Mouse (Mus musculus): ENCODE data around the gene Pank4. TPM values are rescaled to one million over a fixed set of nuclear protein-coding genes. Genes with fewer than 3 reads are reported as not detected.

Gene Pank4
- polyA plus RNA-seq, 1 experiment from 2014 or later: 48.4 TPM

GRCm38 (mm10) chr4:155014244-155014643 is 50.3 kb downstream of the Pank4 start:
- no peak overlapping the region for H3K9ac ChIP-seq (ENCODE audit: low read length)
- H3K9me3 ChIP-seq (ENCODE audit: control insufficient read depth, low read length): no peaks in the 10 kb centered on the region
- ATAC-seq (ENCODE audit: low read depth): no peak
- 50% methylated on average over 14 of the region's 14 CpGs for WGBS
- no peak overlapping the region for H3K4me2 ChIP-seq (ENCODE audit: low read depth, low read length)
- no peak overlapping the region for H3K4me3 ChIP-seq (ENCODE audit: low read length)
- no peaks in the 10 kb centered on the region for H3K36me3 ChIP-seq (ENCODE audit: control insufficient read depth, insufficient read depth, low read length)
- peaks cover 6% of the 10 kb centered on the region for H3K4me1 ChIP-seq (replicated peaks; ENCODE audit: control insufficient read depth, insufficient read depth, low read length)
- H3K27me3 ChIP-seq (ENCODE audit: control insufficient read depth, insufficient read depth, low read depth, low read length): no peaks in the 10 kb centered on the region
- H3K27ac ChIP-seq (ENCODE audit: low read length): no peak overlapping the region

GRCm38 (mm10) chr4:155014791-155015190 is 50.9 kb downstream of the Pank4 start:
- no peak overlapping the region for H3K27ac ChIP-seq (ENCODE audit: low read length)
- no peak for ATAC-seq (ENCODE audit: low read depth)
- no peaks in the 10 kb centered on the region for H3K36me3 ChIP-seq (ENCODE audit: control insufficient read depth, insufficient read depth, low read length)
- peaks cover 8% of the 10 kb centered on the region for H3K4me1 ChIP-seq (replicated peaks; ENCODE audit: control insufficient read depth, insufficient read depth, low read length)
- no peak overlapping the region for H3K4me2 ChIP-seq (ENCODE audit: low read depth, low read length)
- H3K27me3 ChIP-seq (ENCODE audit: control insufficient read depth, insufficient read depth, low read depth, low read length): no peaks in the 10 kb centered on the region
- 62% methylated on average over 12 of the region's 12 CpGs for WGBS
- no peaks in the 10 kb centered on the region for H3K9me3 ChIP-seq (ENCODE audit: control insufficient read depth, low read length)
- no peak overlapping the region for H3K9ac ChIP-seq (ENCODE audit: low read length)
- H3K4me3 ChIP-seq (ENCODE audit: low read length): no peak overlapping the region

- WGBS: 58% methylated on average over 4 of the region's 4 CpGs
- no peaks in the 10 kb centered on the region for H3K36me3 ChIP-seq (ENCODE audit: control insufficient read depth, insufficient read depth, low read length)
- H3K27ac ChIP-seq (ENCODE audit: low read length): no peak overlapping the region
- H3K9me3 ChIP-seq (ENCODE audit: control insufficient read depth, low read length): no peaks in the 10 kb centered on the region
- no peak for ATAC-seq (ENCODE audit: low read depth)
- peaks cover 15% of the 10 kb centered on the region for H3K4me1 ChIP-seq (replicated peaks; ENCODE audit: control insufficient read depth, insufficient read depth, low read length)
- no peak overlapping the region for H3K4me2 ChIP-seq (ENCODE audit: low read depth, low read length)
- H3K9ac ChIP-seq (ENCODE audit: low read length): no peak overlapping the region
- H3K4me3 ChIP-seq (ENCODE audit: low read length): no peak overlapping the region
- H3K27me3 ChIP-seq (ENCODE audit: control insufficient read depth, insufficient read depth, low read depth, low read length): no peaks in the 10 kb centered on the region
Observed at GRCm38 (mm10) chr4:155015550-155015949, 51.6 kb downstream of the Pank4 start.

- no peaks in the 10 kb centered on the region for H3K27me3 ChIP-seq (ENCODE audit: control insufficient read depth, insufficient read depth, low read depth, low read length)
Observed at GRCm38 (mm10) chr4:155016807-155017206, 52.9 kb downstream of the Pank4 start.

GRCm38 (mm10) chr4:155017253-155017878 is 53.4 kb downstream of the Pank4 start:
- Histone ChIP-seq H3K4me1 (replicated peaks; ENCODE audit: control insufficient read depth, insufficient read depth, low read length) (peaks cover 19% of the 10 kb centered on the region), H3K9me3 (ENCODE audit: control insufficient read depth, low read length) (no peaks in the 10 kb centered on the region), H3K4me2 (ENCODE audit: low read depth, low read length) (no peak overlapping the region), H3K27me3 (ENCODE audit: control insufficient read depth, insufficient read depth, low read depth, low read length) (no peaks in the 10 kb centered on the region), H3K4me3 (ENCODE audit: low read length) (no peak overlapping the region), H3K27ac (ENCODE audit: low read length) (no peak overlapping the region), H3K36me3 (ENCODE audit: control insufficient read depth, insufficient read depth, low read length) (no peaks in the 10 kb centered on the region), H3K9ac (ENCODE audit: low read length) (no peak overlapping the region)
- ATAC-seq (ENCODE audit: low read depth): no peak
- WGBS: 53% methylated on average over 11 of the region's 11 CpGs

More at GRCm38 (mm10) chr4:155016807-155017206, 52.9 kb downstream of the Pank4 start:
- no peak overlapping the region for H3K4me2 ChIP-seq (ENCODE audit: low read depth, low read length)
- peaks cover 19% of the 10 kb centered on the region for H3K4me1 ChIP-seq (replicated peaks; ENCODE audit: control insufficient read depth, insufficient read depth, low read length)
- no peak overlapping the region for H3K4me3 ChIP-seq (ENCODE audit: low read length)
- no peak overlapping the region for H3K27ac ChIP-seq (ENCODE audit: low read length)
- H3K9ac ChIP-seq (ENCODE audit: low read length): no peak overlapping the region
- ATAC-seq (ENCODE audit: low read depth): no peak
- 53% methylated on average over 11 of the region's 11 CpGs for WGBS
- no peaks in the 10 kb centered on the region for H3K36me3 ChIP-seq (ENCODE audit: control insufficient read depth, insufficient read depth, low read length)
- no peaks in the 10 kb centered on the region for H3K9me3 ChIP-seq (ENCODE audit: control insufficient read depth, low read length)

- WGBS: 57% methylated on average over 8 of the region's 8 CpGs
- H3K4me1 ChIP-seq (replicated peaks; ENCODE audit: control insufficient read depth, insufficient read depth, low read length): peaks cover 19% of the 10 kb centered on the region
- H3K9ac ChIP-seq (ENCODE audit: low read length): no peak overlapping the region
- no peak for ATAC-seq (ENCODE audit: low read depth)
- no peak overlapping the region for H3K4me2 ChIP-seq (ENCODE audit: low read depth, low read length)
- H3K27me3 ChIP-seq (ENCODE audit: control insufficient read depth, insufficient read depth, low read depth, low read length): no peaks in the 10 kb centered on the region
- no peaks in the 10 kb centered on the region for H3K36me3 ChIP-seq (ENCODE audit: control insufficient read depth, insufficient read depth, low read length)
- no peak overlapping the region for H3K4me3 ChIP-seq (ENCODE audit: low read length)
- H3K27ac ChIP-seq (ENCODE audit: low read length): no peak overlapping the region
- no peaks in the 10 kb centered on the region for H3K9me3 ChIP-seq (ENCODE audit: control insufficient read depth, low read length)
Observed at GRCm38 (mm10) chr4:155018066-155018465, 54.1 kb downstream of the Pank4 start.

- Histone ChIP-seq H3K36me3 (ENCODE audit: control insufficient read depth, insufficient read depth, low read length) (no peaks in the 10 kb centered on the region), H3K27me3 (ENCODE audit: control insufficient read depth, insufficient read depth, low read depth, low read length) (no peaks in the 10 kb centered on the region), H3K4me3 (ENCODE audit: low read length) (no peak overlapping the region), H3K4me2 (ENCODE audit: low read depth, low read length) (0 out of 2 replicates have a peak overlapping the region, but pooled peaks have one; percentile 7), H3K27ac (ENCODE audit: low read length) (no peak overlapping the region), H3K9me3 (ENCODE audit: control insufficient read depth, low read length) (no peaks in the 10 kb centered on the region), H3K4me1 (replicated peaks; ENCODE audit: control insufficient read depth, insufficient read depth, low read length) (peaks cover 19% of the 10 kb centered on the region), H3K9ac (ENCODE audit: low read length) (no peak overlapping the region)
- 5% methylated on average over 15 of the region's 15 CpGs for WGBS
- no peak; the same call in 1 of the 2 replicates for ATAC-seq (ENCODE audit: low read depth)
Observed at GRCm38 (mm10) chr4:155018601-155019335, 54.8 kb downstream of the Pank4 start.

- 0% methylated on average over 10 of the region's 10 CpGs for WGBS
- H3K4me3 ChIP-seq (ENCODE audit: low read length): no peak overlapping the region
- no peaks in the 10 kb centered on the region for H3K9me3 ChIP-seq (ENCODE audit: control insufficient read depth, low read length)
- no peak overlapping the region for H3K9ac ChIP-seq (ENCODE audit: low read length)
- no peaks in the 10 kb centered on the region for H3K36me3 ChIP-seq (ENCODE audit: control insufficient read depth, insufficient read depth, low read length)
- ATAC-seq (ENCODE audit: low read depth): peak; percentile 87
- H3K27ac ChIP-seq (ENCODE audit: low read length): peak overlapping the region; percentile 93
- peak overlapping the region; percentile 13; the same call in 1 of the 2 replicates for H3K4me2 ChIP-seq (ENCODE audit: low read depth, low read length)
- no peaks in the 10 kb centered on the region for H3K27me3 ChIP-seq (ENCODE audit: control insufficient read depth, insufficient read depth, low read depth, low read length)
- H3K4me1 ChIP-seq (replicated peaks; ENCODE audit: control insufficient read depth, insufficient read depth, low read length): peaks cover 19% of the 10 kb centered on the region
Observed at GRCm38 (mm10) chr4:155019336-155019847, 55.5 kb downstream of the Pank4 start.

- WGBS: 29% methylated on average over 1 of the region's 1 CpGs
- no peaks in the 10 kb centered on the region for H3K9me3 ChIP-seq (ENCODE audit: control insufficient read depth, low read length)
- H3K27me3 ChIP-seq (ENCODE audit: control insufficient read depth, insufficient read depth, low read depth, low read length): no peaks in the 10 kb centered on the region
- peak overlapping the region; percentile 13; the same call in 1 of the 2 replicates for H3K4me2 ChIP-seq (ENCODE audit: low read depth, low read length)
- peak overlapping the region; percentile 93 for H3K27ac ChIP-seq (ENCODE audit: low read length)
- H3K4me1 ChIP-seq (replicated peaks; ENCODE audit: control insufficient read depth, insufficient read depth, low read length): peaks cover 19% of the 10 kb centered on the region
- no peaks in the 10 kb centered on the region for H3K36me3 ChIP-seq (ENCODE audit: control insufficient read depth, insufficient read depth, low read length)
- no peak overlapping the region for H3K9ac ChIP-seq (ENCODE audit: low read length)
- H3K4me3 ChIP-seq (ENCODE audit: low read length): no peak overlapping the region
- peak; percentile 23 for ATAC-seq (ENCODE audit: low read depth)
Observed at GRCm38 (mm10) chr4:155020141-155020540, 56.2 kb downstream of the Pank4 start.
